Comparison of ENCODE assay signal across 24 mouse cellular contexts in the genomic region with DNA sequence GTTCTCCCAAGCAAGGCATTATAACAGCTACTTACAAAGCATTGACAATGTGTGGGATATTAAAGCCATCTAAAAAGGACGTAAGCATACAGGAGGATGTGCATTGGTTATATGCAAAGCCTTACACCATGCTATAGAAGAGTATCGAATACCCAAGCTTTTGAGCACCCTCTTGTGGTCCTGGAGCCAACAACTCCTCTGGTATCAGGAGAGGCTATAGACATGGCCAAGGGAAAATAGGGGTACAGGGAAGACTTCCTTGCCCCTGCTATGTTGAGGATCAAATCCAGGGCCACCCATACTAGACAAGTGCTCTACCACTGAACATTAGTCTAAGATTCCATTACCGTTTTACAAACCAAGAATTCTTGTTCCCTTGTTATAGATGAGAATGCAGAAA. TPM values are rescaled to one million over a fixed set of nuclear protein-coding genes. Genes with fewer than 3 reads are reported as not detected.
DNase-seq lines count a peak whose midpoint lies in the region; ATAC-seq and TF ChIP-seq lines count a peak whose summit lies in the region.
"Had no signal": no experiment of that assay in that cellular context is flagged by ENCODE, and none has a peak within 500 bp of the region (broad histone marks: within the 10 kb centered on the region; RNA-seq: fewer than 3 reads in every experiment).

No protein-coding gene starts in this region.

- H3K9ac ChIP-seq in midbrain, postnatal 0 days (replicated peaks; ENCODE audit: low read length, poor library complexity, severe bottlenecking): no peak overlapping the region
- no peak overlapping the region for H3K9ac ChIP-seq in midbrain, embryonic 16.5 days (ENCODE audit: low read depth, low read length)
- H3K9ac ChIP-seq: embryonic facial prominence, embryonic 15.5 days; heart, embryonic 13.5 days; liver, embryonic 12.5 days had no signal

- no peak for DNase-seq in layer of hippocampus, adult 2 months (ENCODE audit: low spot score in 2 of 2)
- DNase-seq in layer of hippocampus, postnatal 14 days (ENCODE audit: low spot score in 2 of 2): no peak
- DNase-seq in midbrain, postnatal 0 days (ENCODE audit: low spot score): no peak
- DNase-seq in brain, adult 2 months (ENCODE audit: low read depth, low spot score): peak; percentile 45
- DNase-seq in cerebellum, postnatal 4 days (ENCODE audit: low spot score in 2 of 2): no peak
- DNase-seq in heart, postnatal 14 days: no peak
- DNase-seq: adrenal gland, adult 2 months; cerebellum, postnatal 14 days; heart, postnatal 4 days; kidney, adult 18-20 months; kidney, postnatal 14 days; right cerebral cortex, postnatal 4 days had no signal

- no peaks in the 10 kb centered on the region for H3K36me3 ChIP-seq in midbrain, postnatal 0 days (ENCODE audit: insufficient read depth, low read length)
- H3K36me3 ChIP-seq in midbrain, embryonic 16.5 days (ENCODE audit: control insufficient read depth, insufficient read depth, low read length): no peaks in the 10 kb centered on the region
- H3K36me3 ChIP-seq: embryonic facial prominence, embryonic 15.5 days; heart, embryonic 13.5 days; limb, embryonic 10.5 days; liver, embryonic 12.5 days had no signal

- ATAC-seq in midbrain, postnatal 0 days (ENCODE audit: low FRiP score): no peak
- no peak for ATAC-seq in midbrain, embryonic 16.5 days
- ATAC-seq: CD4-positive, CD25-positive, alpha-beta regulatory T cell, adult 4 months; forebrain, embryonic 16.5 days; hindbrain, embryonic 16.5 days; liver, embryonic 12.5 days had no signal

- 69% methylated on average over 3 of the region's 3 CpGs for WGBS in midbrain, postnatal 0 days
- 75% methylated on average over 3 of the region's 3 CpGs for WGBS in midbrain, embryonic 16.5 days

- H3K4me2 ChIP-seq in midbrain, postnatal 0 days (ENCODE audit: low read depth, low read length, poor library complexity, severe bottlenecking): no peak overlapping the region
- no peak overlapping the region for H3K4me2 ChIP-seq in midbrain, embryonic 16.5 days (ENCODE audit: low read length)
- H3K4me2 ChIP-seq: embryonic facial prominence, embryonic 15.5 days; heart, embryonic 13.5 days; liver, embryonic 12.5 days had no signal

- no peaks in the 10 kb centered on the region for H3K27me3 ChIP-seq in midbrain, postnatal 0 days (ENCODE audit: insufficient read depth, low read length)
- H3K27me3 ChIP-seq in midbrain, embryonic 16.5 days (ENCODE audit: control insufficient read depth, insufficient read depth, low read depth, low read length): no peaks in the 10 kb centered on the region
- H3K27me3 ChIP-seq: embryonic facial prominence, embryonic 15.5 days had no signal

- no peaks in the 10 kb centered on the region for H3K9me3 ChIP-seq in midbrain, postnatal 0 days (ENCODE audit: low read length)
- H3K9me3 ChIP-seq in midbrain, embryonic 16.5 days (replicated peaks; ENCODE audit: control insufficient read depth, low read length, poor library complexity, severe bottlenecking): no peaks in the 10 kb centered on the region
- H3K9me3 ChIP-seq: embryonic facial prominence, embryonic 15.5 days; heart, embryonic 13.5 days; limb, embryonic 10.5 days; liver, embryonic 12.5 days had no signal

- no peak overlapping the region for H3K27ac ChIP-seq in layer of hippocampus, adult 2 months
- no peak overlapping the region for H3K27ac ChIP-seq in midbrain, postnatal 0 days (ENCODE audit: low read depth, low read length)
- no peak overlapping the region for H3K27ac ChIP-seq in midbrain, embryonic 16.5 days (ENCODE audit: low read length)
- H3K27ac ChIP-seq: embryonic facial prominence, embryonic 15.5 days; heart, embryonic 13.5 days; limb, embryonic 10.5 days; liver, embryonic 12.5 days had no signal

- no peak overlapping the region for H3K4me3 ChIP-seq in layer of hippocampus, adult 2 months
- H3K4me3 ChIP-seq in midbrain, postnatal 0 days (ENCODE audit: low read depth, low read length): no peak overlapping the region
- H3K4me3 ChIP-seq in midbrain, embryonic 16.5 days (ENCODE audit: low read depth, low read length): no peak overlapping the region
- H3K4me3 ChIP-seq: embryonic facial prominence, embryonic 15.5 days; heart, embryonic 13.5 days; limb, embryonic 10.5 days; liver, embryonic 12.5 days had no signal

- peak; percentile 45 for TF ChIP-seq CTCF in layer of hippocampus, adult 2 months (conservative IDR thresholded peaks at IDR 0.05)
- TF ChIP-seq CTCF in midbrain, postnatal 0 days (IDR thresholded peaks at IDR 0.05): peak; percentile 15; the same call in 1 of the 2 replicates

- intact Hi-C loops in heart, postnatal 14 days (cut with DNase I): no loop called here

- H3K4me1 ChIP-seq in midbrain, postnatal 0 days (ENCODE audit: insufficient read depth, low read length): no peaks in the 10 kb centered on the region
- no peaks in the 10 kb centered on the region for H3K4me1 ChIP-seq in midbrain, embryonic 16.5 days (ENCODE audit: control insufficient read depth, insufficient read depth, low read length)
- H3K4me1 ChIP-seq: embryonic facial prominence, embryonic 15.5 days; limb, embryonic 10.5 days had no signal

RNA-seq across cellular contexts. Expression of a gene that starts 6.7 kb away (rescaled TPM):
- under 1 TPM in 1 of 2 experiments, not detected in 1; 0.25 TPM for total RNA-seq in layer of hippocampus, adult 2 months (2021)
- total RNA-seq in layer of hippocampus, postnatal 14 days (2021): under 1 TPM; 0.18 to 0.24 TPM
- total RNA-seq in midbrain, postnatal 0 days (2014; rRNA removed): 0.33 TPM in 1 of 2 replicates, not detected in the other
- polyA plus RNA-seq in midbrain, postnatal 0 days (2015; fragmentation: Nextera tagmentation; extraction: Ambion mirVana): 0.09 and 0.11 TPM in 2 replicates
- 0.17 and 0.49 TPM in 2 replicates for polyA plus RNA-seq in midbrain, embryonic 16.5 days (2015; fragmentation: Nextera tagmentation; extraction: Ambion mirVana)
- total RNA-seq in heart, postnatal 14 days (2021): 1 to 10 TPM; 1.4 to 1.5 TPM
- total RNA-seq: left cerebral cortex, adult 18-20 months had no signal
- polyA plus RNA-seq: CD4-positive, CD25-positive, alpha-beta regulatory T cell, adult 4 months had no signal

RNA-seq across cellular contexts. Expression of a gene that starts 7.8 kb away (rescaled TPM):
- total RNA-seq in layer of hippocampus, adult 2 months (2021): 10 to 100 TPM; 41.3 to 43.3 TPM
- total RNA-seq in layer of hippocampus, postnatal 14 days (2021): 10 to 100 TPM; 49.6 to 52.2 TPM
- total RNA-seq in midbrain, postnatal 0 days (2014; rRNA removed): 22.5 and 31.5 TPM in 2 replicates
- polyA plus RNA-seq in midbrain, postnatal 0 days (2015; fragmentation: Nextera tagmentation; extraction: Ambion mirVana): 9.8 and 10.2 TPM in 2 replicates
- polyA plus RNA-seq in midbrain, embryonic 16.5 days (2015; fragmentation: Nextera tagmentation; extraction: Ambion mirVana): 8.2 and 11.8 TPM in 2 replicates
- 100 to 1,000 TPM; 677 to 755 TPM for total RNA-seq in heart, postnatal 14 days (2021)
- total RNA-seq: MEL had no signal

RNA-seq across cellular contexts. Expression of a gene that starts 21.8 kb away (rescaled TPM):
- not detected for total RNA-seq in layer of hippocampus, adult 2 months (2021)
- not detected for total RNA-seq in layer of hippocampus, postnatal 14 days (2021)
- total RNA-seq in midbrain, postnatal 0 days (2014; rRNA removed): 0.38 TPM in 1 of 2 replicates, not detected in the other
- 0.05 and 0.16 TPM in 2 replicates for polyA plus RNA-seq in midbrain, postnatal 0 days (2015; fragmentation: Nextera tagmentation; extraction: Ambion mirVana)
- polyA plus RNA-seq in midbrain, embryonic 16.5 days (2015; fragmentation: Nextera tagmentation; extraction: Ambion mirVana): 0.08 and 0.09 TPM in 2 replicates
- under 1 TPM; 0.07 to 0.10 TPM for total RNA-seq in heart, postnatal 14 days (2021)
- total RNA-seq: gastrocnemius, adult 18-20 months; layer of hippocampus, adult 8-10 months; left cerebral cortex, adult 18-20 months had no signal
- polyA plus RNA-seq: adrenal gland, adult 2 months; CD4-positive, CD25-positive, alpha-beta regulatory T cell, adult 4 months; heart, embryonic 13.5 days had no signal

Comparison
In these comparisons a context has a peak if more than half of its experiments do, and no peak if none do; other contexts are left out.
1. RNA of a gene that starts 7.8 kb away (total RNA-seq): 677 to 755 TPM in heart, postnatal 14 days; 49.6 to 52.2 TPM in layer of hippocampus, postnatal 14 days, 41.3 to 43.3 TPM in layer of hippocampus, adult 2 months and 22.5 to 31.5 TPM in midbrain, postnatal 0 days; every median in the first group is over 10 times any median in the second.